9 mouse cellular contexts compared by ENCODE assay signal in genomic region chr14:34503325-34503647, GRCm38 (mm10). TPM values are rescaled to one million over a fixed set of nuclear protein-coding genes. Genes with fewer than 3 reads are reported as not detected.
DNase-seq lines count a peak whose midpoint lies in the region; ATAC-seq lines count a peak whose summit lies in the region.
"Had no signal": no experiment of that assay in that cellular context is flagged by ENCODE, and none has a peak within 500 bp of the region (broad histone marks: within the 10 kb centered on the region; RNA-seq: fewer than 3 reads in every experiment).

Gene Bmpr1a (minus strand): TSS chr14:34503341.

- DNase-seq in kidney, postnatal 36 days: no peak
- DNase-seq in adrenal gland, postnatal 10 days: no peak
- no peak for DNase-seq in gastrocnemius, postnatal 36 days
- no peak for DNase-seq in layer of hippocampus, postnatal 25 days (ENCODE audit: extremely low spot score in 1 of 2, low spot score in 1 of 2)
- DNase-seq in frontal cortex, postnatal 10 days (ENCODE audit: low spot score in 2 of 2): no peak
- DNase-seq in ovary, postnatal 36 days (ENCODE audit: low spot score): no peak

- no peak for ATAC-seq in kidney, embryonic 14.5 days (ENCODE audit: low FRiP score, low TSS enrichment)
- no peak for ATAC-seq in neural tube, embryonic 13.5 days (ENCODE audit: low read depth)

- peak within 1 kb of the TSS; percentile 58 for H3K4me2 ChIP-seq in kidney, embryonic 14.5 days (replicated peaks; ENCODE audit: low read depth, low read length)
- peak within 1 kb of the TSS; percentile 70 for H3K4me2 ChIP-seq in neural tube, embryonic 13.5 days

- peak within 1 kb of the TSS; percentile 100 for H3K9ac ChIP-seq in kidney, embryonic 14.5 days (ENCODE audit: low read depth, low read length)
- H3K9ac ChIP-seq in neural tube, embryonic 13.5 days: peak within 1 kb of the TSS; percentile 96

- H3K27me3 ChIP-seq in kidney, embryonic 14.5 days (ENCODE audit: control insufficient read depth, insufficient read depth, low read length): no peaks in the 10 kb centered on the region
- H3K27me3 ChIP-seq in neural tube, embryonic 13.5 days: 0 out of 2 replicates have a peak, but pooled peaks cover 3% of the 10 kb centered on the region

- H3K4me1 ChIP-seq in kidney, embryonic 14.5 days (ENCODE audit: control insufficient read depth, insufficient read depth, low read length): peaks cover 13% of the 10 kb centered on the region; the same call in 1 of the 2 replicates
- H3K4me1 ChIP-seq in neural tube, embryonic 13.5 days (replicated peaks): peaks cover 41% of the 10 kb centered on the region

- 10% methylated on average over 15 of the region's 15 CpGs for WGBS in kidney, embryonic 14.5 days
- 7% methylated on average over 15 of the region's 15 CpGs for WGBS in neural tube, embryonic 13.5 days

- peak within 1 kb of the TSS; percentile 97 for H3K27ac ChIP-seq in kidney, embryonic 14.5 days (ENCODE audit: low read depth, low read length)
- peak within 1 kb of the TSS; percentile 97 for H3K27ac ChIP-seq in neural tube, embryonic 13.5 days (replicated peaks)

- H3K4me3 ChIP-seq in kidney, embryonic 14.5 days (ENCODE audit: low read length): peak within 1 kb of the TSS; percentile 94
- peak within 1 kb of the TSS; percentile 87 for H3K4me3 ChIP-seq in neural tube, embryonic 13.5 days

- no peaks in the 10 kb centered on the region for H3K9me3 ChIP-seq in kidney, embryonic 14.5 days (ENCODE audit: control insufficient read depth, low read length)
- H3K9me3 ChIP-seq in neural tube, embryonic 13.5 days: no peaks in the 10 kb centered on the region

- no peaks in the 10 kb centered on the region for H3K36me3 ChIP-seq in kidney, embryonic 14.5 days (ENCODE audit: control insufficient read depth, insufficient read depth, low read length)
- no peaks in the 10 kb centered on the region for H3K36me3 ChIP-seq in neural tube, embryonic 13.5 days
- H3K36me3 ChIP-seq: G1E had no signal

- intact Hi-C loops in gastrocnemius, postnatal 36 days (cut with DNase I): loop anchor here (5.0 kb wide), 1 partner anchor 41 kb away; no protein-coding TSS in a partner anchor

RNA-seq across cellular contexts. Expression of gene Bmpr1a, which starts in this region (rescaled TPM):
- polyA plus RNA-seq in kidney, embryonic 14.5 days (2014; fragmentation: Nextera tagmentation; extraction: Ambion mirVana): 41.7 and 65.8 TPM in 2 replicates
- 10 to 100 TPM; 50.2 to 55.3 TPM for total RNA-seq in adrenal gland, postnatal 10 days (2021)
- 10 to 100 TPM; 42.4 to 54.7 TPM for total RNA-seq in gastrocnemius, postnatal 36 days (2021)
- 10 to 100 TPM; 38.0 to 40.9 TPM for total RNA-seq in layer of hippocampus, postnatal 25 days (2021)
- polyA plus RNA-seq in neural tube, embryonic 13.5 days (2015; fragmentation: Nextera tagmentation; extraction: Ambion mirVana): 22.6 and 26.4 TPM in 2 replicates
- polyA plus RNA-seq: G1E had no signal
